Mouse (Mus musculus) lung, postnatal 0 days (tissue): Measurements from ENCODE around the gene Rtp4.

Experiments used
- CTCF ChIP-seq: IDR thresholded peaks from 2 replicates; pipeline ENCODE4 v1.5.1; 2016; ENCODE audit warnings: antibody characterized with exemption, mild to moderate bottlenecking
- EP300 ChIP-seq: IDR thresholded peaks from 2 replicates; pipeline ENCODE4 v1.6.1; 2016; ENCODE audit warnings: antibody characterized with exemption, mild to moderate bottlenecking, control low read depth

GRCm38 (mm10) chr16:23653028-23653427 lies 132.9 kb downstream of the Rtp4 start:
- no peak for TF ChIP-seq CTCF
- no peak for TF ChIP-seq EP300
